Mouse (Mus musculus) macrophage (primary cell): ENCODE results near the gene Olfr339. TPM values are rescaled to one million over a fixed set of nuclear protein-coding genes. Genes with fewer than 3 reads are reported as not detected.
"Not testable (repeated sequence)": the region's sequence is repeated elsewhere in the genome, so short reads cannot be mapped to it uniquely, and the experiment has no call there.

Source experiments
- H3K27ac ChIP-seq: fragments of 350-480 bp; formaldehyde crosslinking; 2 replicates; pipeline ENCODE4 v1.9.0; 2021
- H3K36me3 ChIP-seq: fragments of 350-480 bp; formaldehyde crosslinking; 2 replicates; pipeline ENCODE4 v1.9.0; 2021; ENCODE audit errors: inconsistent target
- H3K4me3 ChIP-seq: fragments of 350-480 bp; formaldehyde crosslinking; 2 replicates; pipeline ENCODE4 v1.9.0; 2021; ENCODE audit errors: inconsistent target
- H3K79me2 ChIP-seq: fragments of 350-480 bp; formaldehyde crosslinking; 2 replicates; pipeline ENCODE4 v1.9.0; 2021; ENCODE audit errors: inconsistent target
- WGBS: methylation state at CpG from one replicate; pipeline ENCODE4 v1.1.7; 2026; ENCODE audit warnings: inconsistent platforms; ENCODE audit not compliant: missing documents; 5-methylcytosine and 5-hydroxymethylcytosine counted together
- polyA plus RNA-seq: library from polyadenylated mRNA; stranded (reverse); fragments of 250-400 nt; gene quantifications from 3 replicates; pipeline ENCODE4 v1.2.4, GENCODE M21; 2018; ENCODE audit warnings: inconsistent platforms
- total RNA-seq, 78 experiments: library from RNA; depleted of rRNA; stranded (reverse); fragments of 250-400 nt; gene quantifications; 1 replicate in 9 of 78; 2 replicates in 24 of 78; 3 replicates in 43 of 78; 4 replicates in 2 of 78; pipeline ENCODE4 v1.2.4; 2018; ENCODE audit warnings: inconsistent platforms in 56 of 78

Gene Olfr339
- total RNA-seq (2018; cell fraction: chromatin; rRNA removed), result not detected
- not detected for total RNA-seq (2018; cell fraction: cytosol; rRNA removed)
- not detected for total RNA-seq (2018; cell fraction: nucleus; rRNA removed)
- not detected in 3 replicates for polyA plus RNA-seq

GRCm38 (mm10) chr2:36418647-36419046 is at the start of gene Olfr339:
Gene Olfr339, plus strand, starts transcription at chr2:36418947.
- Histone ChIP-seq H3K79me2 (no peaks in the 10 kb centered on the region), H3K36me3 (no peaks in the 10 kb centered on the region), H3K27ac (no peak within 1 kb of the TSS), H3K4me3 (no peak within 1 kb of the TSS)
- 92% methylated on average over 3 of the region's 3 CpGs for WGBS

DNA sequence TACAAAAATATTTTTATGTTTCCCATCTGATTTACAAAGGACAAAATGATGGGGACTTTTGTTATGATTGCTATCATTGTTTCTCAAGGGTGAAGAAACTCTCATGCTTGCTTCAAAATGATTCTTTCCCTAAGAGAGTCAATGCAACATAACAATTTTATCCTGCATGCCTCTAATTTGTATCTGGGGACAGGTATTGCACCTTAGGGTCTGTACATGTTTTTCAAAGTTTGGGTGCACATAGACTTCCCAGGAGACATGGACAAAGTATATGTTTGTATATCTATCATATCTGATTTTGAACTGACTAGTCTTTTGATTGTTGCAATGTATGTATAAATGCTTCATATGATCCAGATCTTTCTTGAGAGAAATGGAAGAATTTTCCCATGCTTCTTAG is 45.5 kb upstream of the Olfr339 start, which contains the start of gene Olfr338:
Gene Olfr338 (plus strand): TSS at position 301 of the 400 bp plus-strand sequence.
- H3K4me3 ChIP-seq, result no peak within 1 kb of the TSS
- no peaks in the 10 kb centered on the region for H3K36me3 ChIP-seq

DNA sequence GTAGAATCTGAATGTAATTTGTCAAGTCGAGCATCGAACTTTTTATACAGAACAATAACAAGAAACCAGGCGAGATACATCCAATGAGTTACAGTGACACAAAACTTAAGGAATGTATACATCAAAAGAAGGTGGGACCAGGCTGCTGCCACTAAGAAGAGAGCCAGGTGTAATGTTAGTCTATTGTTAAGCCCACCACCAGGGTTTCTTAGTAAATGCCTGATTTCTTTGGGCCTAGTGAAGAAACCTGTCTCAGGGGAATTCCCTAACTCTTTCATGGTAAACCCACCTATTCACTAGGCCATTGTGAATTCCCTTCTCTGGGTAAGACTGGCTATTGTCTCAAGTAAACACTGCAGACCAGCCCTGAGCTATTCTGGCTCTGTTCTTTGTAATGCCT is 3.6 kb upstream of the Olfr339 start:
- not testable (repeated sequence) for H3K4me3 ChIP-seq
- WGBS, result 85% methylated on average over 3 of the region's 3 CpGs

More for the DNA sequence above, 45.5 kb upstream of the Olfr339 start, which contains the start of gene Olfr338:
- no peak within 1 kb of the TSS for H3K27ac ChIP-seq
- H3K79me2 ChIP-seq, result no peaks in the 10 kb centered on the region

GRCm38 (mm10) chr2:36415591-36415990 is 3.2 kb upstream of the Olfr339 start:
- not testable (repeated sequence) for H3K36me3 ChIP-seq, H3K79me2 ChIP-seq, H3K27ac ChIP-seq, H3K4me3 ChIP-seq
- WGBS, result 100% methylated on average over 3 of the region's 7 CpGs

More for the DNA sequence above, 3.6 kb upstream of the Olfr339 start:
- not testable (repeated sequence) for H3K36me3 ChIP-seq, H3K27ac ChIP-seq, H3K79me2 ChIP-seq

DNA sequence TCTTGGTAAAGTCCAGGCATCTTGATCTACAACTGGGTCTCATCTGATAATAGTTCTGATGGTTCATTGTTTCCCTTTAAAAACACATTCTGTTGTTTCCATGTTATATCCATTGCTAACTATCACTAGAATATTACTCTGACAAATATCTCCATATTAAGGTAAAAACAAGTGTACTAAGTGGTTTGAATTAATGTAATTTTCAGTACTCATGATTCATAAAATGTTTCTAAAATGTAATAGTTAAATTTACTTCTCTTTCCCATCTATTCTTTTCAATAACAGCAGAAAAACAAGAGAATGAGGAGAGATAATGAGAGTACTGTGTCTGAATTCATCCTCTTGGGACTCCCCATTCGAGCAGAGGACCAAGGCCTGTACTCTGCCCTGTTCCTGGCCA is 33.5 kb downstream of the Olfr339 start, which contains the start of gene Olfr340:
Gene Olfr340 (plus strand): TSS at position 301 of the 400 bp plus-strand sequence.
- H3K36me3 ChIP-seq, result no peaks in the 10 kb centered on the region
- no peaks in the 10 kb centered on the region for H3K79me2 ChIP-seq
- WGBS, result 67% methylated on average over 1 of the region's 1 CpGs
- H3K27ac ChIP-seq, result no peak within 1 kb of the TSS
- no peak within 1 kb of the TSS for H3K4me3 ChIP-seq

- H3K4me3 ChIP-seq, result no peak overlapping the region
- H3K36me3 ChIP-seq, result no peaks in the 10 kb centered on the region
- no peak overlapping the region for H3K27ac ChIP-seq
- no peaks in the 10 kb centered on the region for H3K79me2 ChIP-seq
These were observed 54.9 kb downstream of the Olfr339 start for GRCm38 (mm10) chr2:36473634-36474033.

Other genes with a start within 250 kb of the Olfr339 start
- gene Ptgs1, start 188.5 kb upstream of the Olfr339 start, polyA plus RNA-seq, result 10.2 to 38.1 TPM (median 20.3 TPM) in 3 replicates
- not detected in 3 replicates for gene Olfr338, start 45.4 kb upstream of the Olfr339 start, polyA plus RNA-seq
- gene Olfr340, start 33.6 kb downstream of the Olfr339 start, polyA plus RNA-seq, result not detected in 3 replicates
- gene Olfr341, start 63.5 kb downstream of the Olfr339 start, polyA plus RNA-seq, result not detected in 3 replicates
- not detected in 3 replicates for gene Olfr342, start 106.1 kb downstream of the Olfr339 start, polyA plus RNA-seq
- not detected in 3 replicates for gene Olfr344, start 147.7 kb downstream of the Olfr339 start, polyA plus RNA-seq
- not detected in 3 replicates for gene Olfr345, start 221.1 kb downstream of the Olfr339 start, polyA plus RNA-seq